In the genomic region with DNA sequence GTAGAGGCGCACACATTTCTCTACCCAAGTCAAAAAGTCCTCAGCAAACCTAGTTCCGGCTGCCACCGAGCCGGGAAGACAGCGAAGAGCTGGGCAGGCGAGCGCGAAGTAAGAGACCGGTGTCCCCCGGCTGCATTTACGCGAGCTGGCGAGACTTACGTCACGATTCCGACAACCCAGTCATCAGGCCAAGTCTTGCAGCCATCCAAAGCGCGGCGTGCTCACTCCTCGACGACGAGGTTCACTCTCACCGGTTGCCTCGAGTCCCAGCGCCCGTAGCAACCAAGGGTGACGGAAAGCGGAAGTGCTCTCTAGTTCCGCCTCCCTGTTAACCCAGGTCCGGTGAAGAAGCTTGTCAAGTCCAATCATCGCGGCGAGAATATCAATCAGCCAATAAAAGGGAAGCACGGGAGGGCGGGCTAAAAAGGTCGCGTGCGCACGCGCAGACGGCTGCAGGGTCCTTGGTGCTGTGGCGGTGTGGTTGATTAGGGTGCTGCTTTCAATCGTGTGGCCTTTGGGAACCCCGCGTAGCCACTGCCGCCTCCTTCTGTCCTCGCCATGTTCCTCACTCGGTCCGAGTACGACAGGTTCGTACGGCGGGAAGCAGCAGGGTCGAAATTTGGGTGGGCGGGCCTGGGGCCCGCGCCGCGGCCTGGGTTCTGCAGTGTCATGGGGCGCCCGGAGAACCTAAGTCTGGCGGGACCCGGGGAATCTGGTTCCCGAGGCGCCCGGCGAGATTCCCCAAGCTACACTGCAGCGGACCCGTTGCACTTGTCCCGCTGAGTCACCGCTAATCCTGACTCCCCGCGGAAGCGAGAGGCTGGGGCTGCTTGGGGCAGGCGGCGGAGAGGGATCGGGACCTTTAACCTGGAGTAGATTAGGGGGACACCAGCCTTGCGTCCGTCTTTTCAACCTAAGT, we compare ENCODE assay signal across 8 mouse cellular contexts. TPM values are rescaled to one million over a fixed set of nuclear protein-coding genes. Genes with fewer than 3 reads are reported as not detected.
A peak's percentile ranks its signal among the peaks of the same experiment; 100 is the strongest.
DNase-seq lines count a peak whose midpoint lies in the region; ATAC-seq and TF ChIP-seq lines count a peak whose summit lies in the region.

A gene (plus strand): TSS at position 208 of the 919 bp plus-strand sequence.

- under 1% methylated on average over 79 of the region's 79 CpGs for WGBS in heart, embryonic 11.5 days (ENCODE audit: insufficient replicate concordance)
- WGBS in kidney, embryonic 16.5 days = under 1% methylated on average over 79 of the region's 79 CpGs
- WGBS in liver, adult 2 months = under 1% methylated on average over 79 of the region's 79 CpGs

- H3K9ac ChIP-seq in heart, embryonic 11.5 days (ENCODE audit: low read depth, low read length) = peak within 1 kb of the TSS; percentile 78
- H3K9ac ChIP-seq in kidney, embryonic 16.5 days (replicated peaks; ENCODE audit: low read length) = peak within 1 kb of the TSS; percentile 87
- H3K9ac ChIP-seq in liver, adult 2 months (ENCODE audit: low read depth, low read length) = peak within 1 kb of the TSS; percentile 92

- peak; percentile 99 for DNase-seq in brain, embryonic 14.5 days (ENCODE audit: low read depth)
- peak; percentile 99 for DNase-seq in liver, adult 2 months (ENCODE audit: extremely low read depth, low read depth, low spot score)
- peak; percentile 99 for DNase-seq in splenic B cell, adult 2 months (ENCODE audit: low read depth, low spot score)

- peak within 1 kb of the TSS; percentile 55 for H3K27ac ChIP-seq in heart, embryonic 11.5 days (ENCODE audit: low read depth, low read length)
- peak within 1 kb of the TSS; percentile 71 for H3K27ac ChIP-seq in kidney, embryonic 16.5 days (ENCODE audit: low read length)
- H3K27ac ChIP-seq in liver, adult 2 months (replicated peaks; ENCODE audit: insufficient read depth, low read depth, low read length) = peak within 1 kb of the TSS; percentile 49

- peak within 1 kb of the TSS; percentile 78 for H3K4me3 ChIP-seq in C2C12 (ENCODE audit: insufficient read depth, poor library complexity, severe bottlenecking)
- H3K4me3 ChIP-seq in erythroblast, embryonic 14.5 days (replicated peaks) = peak within 1 kb of the TSS; percentile 92
- H3K4me3 ChIP-seq in heart, embryonic 11.5 days (ENCODE audit: low read depth, low read length) = peak within 1 kb of the TSS; percentile 80
- peak within 1 kb of the TSS; percentile 79 for H3K4me3 ChIP-seq in kidney, embryonic 16.5 days (ENCODE audit: low read length)
- peak within 1 kb of the TSS; percentile 97 for H3K4me3 ChIP-seq in liver, adult 2 months (ENCODE audit: insufficient read depth, low read depth, low read length)
- H3K4me3 ChIP-seq in myocyte = peak within 1 kb of the TSS; percentile 62

- ATAC-seq in heart, embryonic 11.5 days (replicated peaks; ENCODE audit: insufficient number of reproducible peaks, low FRiP score, low TSS enrichment) = peak; percentile 98
- peak; percentile 100 for ATAC-seq in kidney, embryonic 16.5 days (ENCODE audit: low FRiP score, low TSS enrichment)

- peaks cover 26% of the 10 kb centered on the region for H3K4me1 ChIP-seq in erythroblast, embryonic 14.5 days (ENCODE audit: control insufficient read depth)
- H3K4me1 ChIP-seq in heart, embryonic 11.5 days (ENCODE audit: control insufficient read depth, insufficient read depth, low read length) = peaks cover 13% of the 10 kb centered on the region
- H3K4me1 ChIP-seq in kidney, embryonic 16.5 days (ENCODE audit: insufficient read depth, low read length) = peaks cover 21% of the 10 kb centered on the region
- H3K4me1 ChIP-seq in liver, adult 2 months (ENCODE audit: control insufficient read depth, insufficient read depth, low read length) = peaks cover 7% of the 10 kb centered on the region

- H3K79me2 ChIP-seq in C2C12 (ENCODE audit: control insufficient read depth, insufficient read depth) = peaks cover 67% of the 10 kb centered on the region
- H3K79me2 ChIP-seq in liver, adult 2 months (ENCODE audit: control insufficient read depth, insufficient read depth, low read length) = peaks cover 15% of the 10 kb centered on the region; the same call in 1 of the 2 replicates
- H3K79me2 ChIP-seq in myocyte (ENCODE audit: control insufficient read depth, insufficient read depth) = peaks cover 48% of the 10 kb centered on the region

- peaks cover 52% of the 10 kb centered on the region for H3K79me3 ChIP-seq in C2C12 (ENCODE audit: low read depth)

- H3K36me3 ChIP-seq in C2C12 (ENCODE audit: control insufficient read depth, insufficient read depth) (peaks cover 10% of the 10 kb centered on the region), myocyte (ENCODE audit: control insufficient read depth, insufficient read depth) (no peaks in the 10 kb centered on the region)
- peaks cover 13% of the 10 kb centered on the region for H3K36me3 ChIP-seq in erythroblast, embryonic 14.5 days (ENCODE audit: control insufficient read depth)
- H3K36me3 ChIP-seq in heart, embryonic 11.5 days (ENCODE audit: control insufficient read depth, insufficient read depth, low read length) = 0 out of 2 replicates have a peak, but pooled peaks cover under 1% of the 10 kb centered on the region
- 0 out of 2 replicates have a peak, but pooled peaks cover 3% of the 10 kb centered on the region for H3K36me3 ChIP-seq in kidney, embryonic 16.5 days (ENCODE audit: insufficient read depth, low read length)
- H3K36me3 ChIP-seq in liver, adult 2 months (ENCODE audit: control insufficient read depth, insufficient read depth, low read length) = peaks cover 3% of the 10 kb centered on the region
- no peaks in the 10 kb centered on the region for H3K36me3 ChIP-seq in splenic B cell, adult 2 months (ENCODE audit: control insufficient read depth, insufficient read depth, low read length, poor library complexity, severe bottlenecking)

- TF ChIP-seq CTCF in C2C12 (IDR thresholded peaks at IDR 0.05; ENCODE audit: control insufficient read depth, insufficient read depth, insufficient read length) = no peak
- TF ChIP-seq CTCF in brain, embryonic 14.5 days (IDR thresholded peaks at IDR 0.05; ENCODE audit: borderline replicate concordance, extremely low read depth, insufficient read depth, insufficient read length) = no peak
- TF ChIP-seq CTCF in liver, adult 2 months (IDR thresholded peaks at IDR 0.05; ENCODE audit: low read depth, low read length) = no peak

- H3ac ChIP-seq in C2C12 (ENCODE audit: control insufficient read depth, insufficient read length, low read depth) (peak within 1 kb of the TSS; percentile 98), myocyte (ENCODE audit: control insufficient read depth, insufficient read length) (peak within 1 kb of the TSS; percentile 33)

- TF ChIP-seq POLR2A in brain, embryonic 14.5 days (IDR thresholded peaks at IDR 0.05; ENCODE audit: borderline replicate concordance, extremely low read depth, insufficient read depth, insufficient read length, poor library complexity, severe bottlenecking) = no peak
- 0 out of 2 replicates have a peak, but pooled peaks have one; percentile 34 for TF ChIP-seq POLR2A in liver, adult 2 months (IDR thresholded peaks at IDR 0.05; ENCODE audit: extremely low read depth, insufficient read depth, low read length)
- TF ChIP-seq POLR2A in myocyte (IDR thresholded peaks at IDR 0.05; ENCODE audit: insufficient read length, low read depth) = peak; percentile 68

- peak within 1 kb of the TSS; percentile 80 for H3K4me2 ChIP-seq in heart, embryonic 11.5 days
- peak within 1 kb of the TSS; percentile 91 for H3K4me2 ChIP-seq in kidney, embryonic 16.5 days (replicated peaks; ENCODE audit: low read depth, low read length)
- peak within 1 kb of the TSS; percentile 91 for H3K4me2 ChIP-seq in myocyte (ENCODE audit: low read depth)

- H3K9me3 ChIP-seq in erythroblast, embryonic 14.5 days (ENCODE audit: control insufficient read depth, low read length) = no peaks in the 10 kb centered on the region
- no peaks in the 10 kb centered on the region for H3K9me3 ChIP-seq in heart, embryonic 11.5 days (replicated peaks; ENCODE audit: control insufficient read depth, low read length)
- no peaks in the 10 kb centered on the region for H3K9me3 ChIP-seq in kidney, embryonic 16.5 days (ENCODE audit: low read length)

- H3K27me3 ChIP-seq in C2C12 (ENCODE audit: control insufficient read depth, insufficient read depth, insufficient read length) (no peaks in the 10 kb centered on the region), myocyte (ENCODE audit: control insufficient read depth, insufficient read depth, insufficient read length) (no peaks in the 10 kb centered on the region)
- no peaks in the 10 kb centered on the region for H3K27me3 ChIP-seq in erythroblast, embryonic 14.5 days (ENCODE audit: control insufficient read depth)
- no peaks in the 10 kb centered on the region for H3K27me3 ChIP-seq in heart, embryonic 11.5 days (ENCODE audit: control insufficient read depth, insufficient read depth, low read length)
- H3K27me3 ChIP-seq in kidney, embryonic 16.5 days (ENCODE audit: insufficient read depth, low read length) = no peaks in the 10 kb centered on the region
- no peaks in the 10 kb centered on the region for H3K27me3 ChIP-seq in liver, adult 2 months (ENCODE audit: control insufficient read depth, insufficient read depth, low read length)
- no peaks in the 10 kb centered on the region for H3K27me3 ChIP-seq in splenic B cell, adult 2 months (ENCODE audit: control insufficient read depth, insufficient read depth, low read length, poor library complexity, severe bottlenecking)

TF ChIP-seq in C2C12, 6 proteins besides CTCF, POLR2A, EP300 and RAD21:
- no peak for TF ChIP-seq CEBPB (IDR thresholded peaks at IDR 0.05; ENCODE audit: low read depth)
- peak; percentile 94 for TF ChIP-seq MAX (IDR thresholded peaks at IDR 0.05)

TF ChIP-seq in myocyte, 11 proteins besides CTCF, POLR2A, EP300 and RAD21:
- TF ChIP-seq CEBPB (IDR thresholded peaks at IDR 0.05; ENCODE audit: insufficient read depth, poor library complexity, severe bottlenecking) = no peak
- peak; percentile 30 for TF ChIP-seq POLR2AphosphoS2 (IDR thresholded peaks at IDR 0.05; ENCODE audit: insufficient read length, low read depth)
- TF ChIP-seq SRF (IDR thresholded peaks at IDR 0.05; ENCODE audit: control insufficient read depth, insufficient read length, low read depth) = no peak
- TF ChIP-seq MAX (IDR thresholded peaks at IDR 0.05; ENCODE audit: low read depth) = peak; percentile 62

RNA-seq across cellular contexts. Expression of the gene that starts here (rescaled TPM):
- 289 TPM for polyA plus RNA-seq in C2C12 (2012; fragmentation: generic; extraction: Trizol)
- polyA plus RNA-seq in brain, embryonic 14.5 days (2012; rRNA removed) = 135 and 166 TPM in 2 replicates
- 0.21 and 0.71 TPM in 2 replicates for polyA plus RNA-seq in erythroblast, embryonic 14.5 days (2012)
- polyA plus RNA-seq in heart, embryonic 11.5 days (2014; fragmentation: Nextera tagmentation; extraction: Ambion mirVana) = 242 TPM in 2 replicates
- 282 and 321 TPM in 2 replicates for polyA plus RNA-seq in kidney, embryonic 16.5 days (2015; fragmentation: Nextera tagmentation; extraction: Ambion mirVana)
- total RNA-seq in liver, adult 2 months (2014; rRNA removed) = 85.9 and 86.7 TPM in 2 replicates
- polyA plus RNA-seq in liver, adult 2 months (2012; rRNA removed) = 40.5 and 46.4 TPM in 2 replicates
- 191 TPM for polyA plus RNA-seq in myocyte (2012; fragmentation: generic; extraction: Trizol)

Comparison
In these comparisons a context has a peak if more than half of its experiments do, and no peak if none do; other contexts are left out.
1. Peak in every context shown above with its lines: DNase-seq, ATAC-seq, H3K4me3 ChIP-seq and H3K27ac ChIP-seq.
2. RNA of the gene that starts here (polyA plus RNA-seq): 282 to 321 TPM in kidney, embryonic 16.5 days, 289 TPM in C2C12 (single experiment), 242 TPM in heart, embryonic 11.5 days, 191 TPM in myocyte (single experiment), 135 to 166 TPM in brain, embryonic 14.5 days and 40.5 to 46.4 TPM in liver, adult 2 months; 0.21 to 0.71 TPM in erythroblast, embryonic 14.5 days; every median in the first group is over 10 times any median in the second.